Comparison of ENCODE assay signal across 1 mouse cellular context in the genomic region with DNA sequence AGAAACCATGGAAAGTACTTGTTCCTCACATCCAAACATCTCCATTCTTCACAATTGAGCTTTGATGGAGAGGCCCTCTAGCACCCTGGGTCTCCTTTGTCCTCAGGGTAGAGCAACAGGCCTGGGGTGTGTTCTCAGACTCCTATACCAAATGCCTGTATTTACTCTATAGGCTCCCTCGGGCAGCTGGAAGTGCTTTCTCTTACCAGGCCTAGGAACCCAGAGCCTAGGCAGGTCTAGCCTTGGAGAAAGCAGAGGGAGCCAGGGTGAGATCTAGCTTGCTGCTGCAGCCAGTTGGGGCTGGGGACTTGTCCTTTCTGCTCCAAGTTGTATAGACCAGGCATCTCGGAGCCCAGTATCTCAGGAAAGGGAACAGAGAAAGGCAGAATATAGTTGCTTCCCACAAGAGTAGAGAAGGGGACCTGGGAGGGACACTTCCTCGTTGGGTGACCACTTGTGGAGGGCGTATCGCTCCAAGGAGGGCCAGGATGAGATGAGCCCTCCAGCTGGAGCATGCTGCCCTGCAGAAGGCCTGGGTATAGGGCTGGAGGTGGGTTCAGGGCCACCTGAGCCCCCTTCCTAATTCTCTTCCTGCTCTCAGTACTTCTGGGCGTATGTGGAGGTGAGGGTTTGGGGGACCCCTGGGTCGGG.
TF ChIP-seq lines count a peak whose summit lies in the region.

No protein-coding gene starts in this region.

TF ChIP-seq in CH12.LX, 34 proteins besides CTCF, POLR2A, EP300 and RAD21:
- TF ChIP-seq BHLHE40 (IDR thresholded peaks at IDR 0.05; ENCODE audit: low read depth, low read length) (no peak), IRF4 (IDR thresholded peaks at IDR 0.05; ENCODE audit: low read depth, low read length) (no peak), ZNF384 (IDR thresholded peaks at IDR 0.05; ENCODE audit: low read depth, low read length) (no peak), SIN3A (IDR thresholded peaks at IDR 0.05; ENCODE audit: low read length) (no peak), TCF12 (IDR thresholded peaks at IDR 0.05; ENCODE audit: low read depth, low read length) (no peak), ELF1 (IDR thresholded peaks at IDR 0.05; ENCODE audit: low read depth, low read length) (no peak), HCFC1 (IDR thresholded peaks at IDR 0.05; ENCODE audit: low read depth, low read length) (no peak), JUND (conservative IDR thresholded peaks at IDR 0.05; ENCODE audit: low read depth, low read length) (no peak), RCOR1 (conservative IDR thresholded peaks at IDR 0.05; ENCODE audit: low read depth, low read length) (no peak), CHD2 (IDR thresholded peaks at IDR 0.05; ENCODE audit: low read length) (no peak), ZC3H11A (IDR thresholded peaks at IDR 0.05; ENCODE audit: low read depth, low read length) (no peak), MAZ (IDR thresholded peaks at IDR 0.05; ENCODE audit: low read depth, low read length) (no peak), CHD1 (IDR thresholded peaks at IDR 0.05; ENCODE audit: low read depth, low read length) (no peak), UBTF (IDR thresholded peaks at IDR 0.05; ENCODE audit: low read depth, low read length) (no peak)
